Mouse (Mus musculus): ENCODE measurements around the gene Sap30.
"Not testable (repeated sequence)": the region's sequence is repeated elsewhere in the genome, so short reads cannot be mapped to it uniquely, and the experiment has no call there.

Sap30 gene

GRCm38 (mm10) chr8:57498847-57499511 is 11.3 kb upstream of the Sap30 start:
- in situ Hi-C loops (cut with MboI; ENCODE audit: low sequenced_read_pairs), result no loop called here

DNA sequence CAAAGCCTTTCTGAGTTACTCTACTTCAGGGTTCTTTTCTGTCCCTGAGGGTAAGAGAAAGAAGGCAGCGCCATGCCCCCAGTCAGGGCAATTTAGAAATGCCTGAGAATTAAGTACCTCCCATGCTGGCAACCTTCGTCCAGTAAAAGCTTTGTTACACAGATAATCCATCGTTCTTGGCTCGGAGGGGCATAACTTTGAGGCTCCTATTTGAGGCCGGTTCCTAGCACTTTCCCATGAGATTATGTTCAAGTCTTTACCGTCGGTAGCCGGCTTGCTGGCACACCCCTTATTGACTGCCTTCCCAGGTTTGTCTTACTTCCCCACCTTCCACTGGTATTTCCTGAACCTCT is 10.8 kb upstream of the Sap30 start:
- in situ Hi-C loops (cut with MboI; ENCODE audit: low sequenced_read_pairs), result no loop called here

DNA sequence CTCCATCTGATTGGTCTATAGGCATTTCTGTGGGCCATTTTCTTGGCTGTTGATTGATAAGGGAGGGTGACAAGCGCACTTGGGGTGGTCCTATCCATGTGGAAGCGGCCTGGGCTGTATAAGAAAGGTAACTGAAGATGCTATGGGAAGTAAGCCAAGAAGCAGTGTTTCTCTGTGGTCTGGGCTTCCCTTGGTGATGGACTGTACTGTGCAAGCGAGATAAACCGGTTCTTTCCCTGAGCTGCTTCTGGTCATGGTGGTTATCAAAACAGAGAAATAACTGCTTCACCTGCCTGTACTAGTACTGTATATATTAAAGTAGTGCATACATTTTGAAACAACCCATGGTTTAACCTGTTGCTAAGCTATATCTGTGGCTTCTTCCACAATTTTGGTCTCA is 4.2 kb upstream of the Sap30 start:
- in situ Hi-C loops (cut with MboI; ENCODE audit: low sequenced_read_pairs), result no loop called here

DNA sequence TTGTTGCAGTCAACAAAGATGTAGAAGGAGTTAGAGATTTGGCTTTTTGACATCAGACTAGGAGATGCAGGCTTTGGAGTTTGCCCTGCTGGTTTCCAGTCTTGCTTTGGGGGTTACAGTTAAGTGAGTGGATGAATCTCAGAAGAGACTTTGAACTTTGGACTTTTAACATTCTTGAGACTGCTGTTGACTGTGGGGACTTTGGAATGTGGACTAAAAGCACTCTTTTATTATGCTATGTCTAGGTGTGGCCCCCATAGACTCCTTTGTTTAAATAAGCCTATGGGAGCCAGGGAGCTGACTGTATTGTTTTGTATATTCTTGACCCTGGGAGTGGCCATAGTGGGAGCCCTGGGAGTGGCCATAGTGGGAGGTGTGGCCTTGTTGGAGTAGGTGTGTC is 2.2 kb upstream of the Sap30 start:
- in situ Hi-C loops (cut with MboI; ENCODE audit: low sequenced_read_pairs), result no loop called here

- in situ Hi-C loops (cut with MboI; ENCODE audit: low sequenced_read_pairs), result no loop called here
These were observed 1.7 kb upstream of the Sap30 start for GRCm38 (mm10) chr8:57489366-57489765.

- in situ Hi-C loops (cut with MboI; ENCODE audit: low sequenced_read_pairs), result no loop called here
These were observed 679 bp upstream of the Sap30 start for GRCm38 (mm10) chr8:57488312-57488765.

DNA sequence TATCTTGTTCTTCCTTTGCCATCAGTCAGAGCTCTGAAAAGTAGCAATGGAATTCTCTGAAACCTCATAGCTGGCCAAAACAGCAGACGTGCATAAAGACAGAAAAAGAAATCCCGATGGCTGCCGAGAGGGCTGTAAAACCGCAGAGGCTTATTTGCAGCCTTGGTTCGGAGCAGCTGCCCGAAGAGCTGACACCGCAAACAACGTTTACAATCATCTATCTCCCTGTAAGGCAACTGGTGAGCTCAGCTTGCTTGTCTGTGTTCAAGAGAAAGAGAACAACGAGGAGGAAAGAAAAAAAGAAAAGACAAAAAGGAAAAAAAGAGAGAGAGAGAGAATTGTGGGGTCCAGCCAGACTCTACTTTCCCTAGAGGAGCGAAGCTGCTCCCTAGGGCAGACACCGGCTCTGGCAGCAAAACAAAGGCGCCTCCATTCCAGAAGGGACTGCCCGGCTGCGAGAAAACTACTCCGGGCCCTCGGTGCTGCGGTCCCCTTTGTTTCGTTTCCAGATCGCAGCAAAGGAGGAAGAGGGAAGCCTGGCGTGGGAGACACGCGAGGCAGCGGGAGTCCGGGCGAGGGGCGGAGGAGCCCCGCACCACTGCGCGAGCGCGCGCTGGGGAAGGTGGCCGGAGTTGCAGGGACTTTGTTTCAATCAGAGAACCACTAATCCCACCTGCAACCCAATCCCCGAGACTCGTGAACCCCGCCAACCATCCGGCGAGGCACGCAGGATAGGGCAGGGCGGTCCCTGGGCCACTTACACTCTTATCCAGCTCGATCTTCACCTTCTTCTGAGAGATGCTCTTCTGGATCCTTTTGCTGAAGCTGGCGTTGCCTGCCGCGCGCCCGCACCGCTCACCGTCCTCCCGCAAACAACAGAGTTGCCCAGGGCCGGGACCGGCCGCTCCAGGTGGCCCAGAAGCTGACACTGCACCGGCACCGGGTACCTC is 894 bp downstream of the Sap30 start:
- in situ Hi-C loops (cut with MboI; ENCODE audit: low sequenced_read_pairs), result no loop called here

DNA sequence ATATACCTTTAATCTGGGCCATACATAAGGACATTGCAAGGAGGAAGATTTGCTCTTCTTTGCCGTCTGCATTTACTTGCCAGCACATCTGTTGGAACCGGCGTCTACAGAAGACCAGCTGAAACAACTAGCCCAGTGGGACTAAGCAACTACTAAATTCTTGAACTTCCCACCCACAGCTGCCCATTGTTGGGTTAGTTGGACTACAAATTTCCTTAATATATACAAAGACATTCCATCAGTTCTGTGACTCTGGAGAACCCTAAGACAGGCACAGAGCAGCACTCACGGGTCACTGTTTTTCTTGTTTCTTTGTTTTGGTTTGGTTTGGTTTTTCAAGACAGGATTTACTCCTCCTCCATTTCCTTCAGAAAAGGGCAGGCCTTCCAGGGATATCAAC is 7.1 kb downstream of the Sap30 start:
- in situ Hi-C loops (cut with MboI; ENCODE audit: low sequenced_read_pairs), result no loop called here

- in situ Hi-C loops (cut with MboI; ENCODE audit: low sequenced_read_pairs), result no loop called here
These were observed 8.0 kb downstream of the Sap30 start for GRCm38 (mm10) chr8:57479700-57480099.

GRCm38 (mm10) chr8:57478406-57478805 is 9.3 kb downstream of the Sap30 start:
- in situ Hi-C loops (cut with MboI; ENCODE audit: low sequenced_read_pairs), result no loop called here

DNA sequence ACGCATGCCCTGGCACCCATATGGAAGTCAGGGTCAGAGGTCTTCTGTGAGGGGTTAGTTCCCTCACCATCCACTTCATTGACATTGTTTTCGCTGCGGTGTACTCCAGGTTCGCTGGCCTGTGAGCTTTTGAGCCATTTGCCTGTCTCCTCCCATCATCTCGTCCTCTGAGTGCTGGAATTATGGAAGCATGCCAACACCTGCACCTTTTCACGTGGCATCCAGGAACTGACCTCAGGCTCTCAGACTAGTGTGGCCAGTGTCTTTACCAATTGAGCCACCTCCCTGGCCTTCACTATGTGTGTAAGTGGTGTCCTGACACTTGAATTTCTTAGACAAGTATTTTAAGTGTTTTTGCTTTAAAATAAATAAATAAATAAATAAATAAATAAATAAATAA is 13.9 kb downstream of the Sap30 start:
- in situ Hi-C loops (cut with MboI; ENCODE audit: low sequenced_read_pairs), result no loop called here

DNA sequence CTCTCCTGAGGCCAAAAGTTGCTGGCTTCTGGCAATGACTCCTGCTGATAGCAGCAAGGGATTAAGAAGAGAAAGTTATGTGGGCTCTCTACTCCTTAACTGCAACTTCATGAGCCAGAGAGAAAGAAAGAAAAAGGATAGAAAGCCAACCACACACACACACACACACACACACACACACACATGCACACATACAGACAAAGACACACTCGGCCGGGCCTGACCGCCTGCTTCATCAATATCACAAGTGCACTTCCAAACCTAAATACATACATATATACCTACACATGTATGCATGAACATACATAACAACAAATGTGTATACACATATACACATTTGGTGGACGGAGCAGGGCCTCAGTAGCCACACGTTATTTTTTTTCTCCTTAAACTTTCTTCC is 16.8 kb downstream of the Sap30 start:
- in situ Hi-C loops (cut with MboI; ENCODE audit: low sequenced_read_pairs), result no loop called here

DNA sequence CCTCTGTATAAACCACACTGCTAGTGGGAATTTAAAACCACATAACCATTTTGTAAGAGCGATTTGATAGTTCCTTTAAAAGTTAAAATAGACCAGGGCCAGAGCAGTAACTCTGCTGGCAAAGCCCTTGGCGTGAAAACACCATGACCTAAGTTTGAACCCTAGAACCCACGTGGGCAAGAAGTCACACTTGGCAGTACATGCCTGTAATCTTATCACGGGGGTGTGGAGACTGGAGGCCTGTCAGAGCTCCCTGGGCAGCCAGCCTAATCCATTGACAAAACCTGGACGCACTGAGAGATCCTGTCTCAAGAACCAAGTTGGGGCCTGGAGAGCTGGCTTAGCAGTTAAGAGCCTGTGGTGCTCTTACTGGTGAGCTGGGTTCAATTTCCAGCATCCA is 19.0 kb downstream of the Sap30 start:
- in situ Hi-C loops (cut with MboI; ENCODE audit: low sequenced_read_pairs), result no loop called here

GRCm38 (mm10) chr8:57463757-57464156 is 23.9 kb downstream of the Sap30 start:
- in situ Hi-C loops (cut with MboI; ENCODE audit: low sequenced_read_pairs), result no loop called here

- in situ Hi-C loops (cut with MboI; ENCODE audit: low sequenced_read_pairs), result no loop called here
These were observed 24.8 kb downstream of the Sap30 start for GRCm38 (mm10) chr8:57462839-57463238.

GRCm38 (mm10) chr8:57457942-57458341 is 29.7 kb downstream of the Sap30 start:
- in situ Hi-C loops (cut with MboI; ENCODE audit: low sequenced_read_pairs), result no loop called here

DNA sequence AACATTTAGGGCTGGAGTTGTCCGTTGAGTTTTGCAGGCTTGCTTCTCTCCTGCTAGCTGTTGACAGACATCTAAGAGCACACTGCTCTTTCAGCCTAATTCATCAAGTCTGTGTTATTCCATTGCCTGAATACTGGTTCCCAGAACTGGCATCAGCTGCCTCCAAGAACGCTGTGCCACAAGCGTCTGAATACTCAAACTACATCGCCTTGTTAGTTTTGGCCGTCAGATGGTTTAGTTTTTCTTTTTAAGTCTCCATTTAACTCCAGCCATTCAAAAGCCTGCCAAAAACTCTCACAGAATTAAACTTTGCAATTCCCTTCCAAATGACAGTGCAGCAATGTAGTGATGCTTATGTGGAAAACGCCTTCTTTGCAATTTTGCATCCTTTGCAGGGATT is 30.5 kb downstream of the Sap30 start:
- in situ Hi-C loops (cut with MboI; ENCODE audit: low sequenced_read_pairs), result no loop called here

- in situ Hi-C loops (cut with MboI; ENCODE audit: low sequenced_read_pairs), result no loop called here
These were observed 31.9 kb downstream of the Sap30 start, which contains the start of gene Scrg1 for GRCm38 (mm10) chr8:57455765-57456164. Gene Scrg1, plus strand, starts transcription at chr8:57455923.

DNA sequence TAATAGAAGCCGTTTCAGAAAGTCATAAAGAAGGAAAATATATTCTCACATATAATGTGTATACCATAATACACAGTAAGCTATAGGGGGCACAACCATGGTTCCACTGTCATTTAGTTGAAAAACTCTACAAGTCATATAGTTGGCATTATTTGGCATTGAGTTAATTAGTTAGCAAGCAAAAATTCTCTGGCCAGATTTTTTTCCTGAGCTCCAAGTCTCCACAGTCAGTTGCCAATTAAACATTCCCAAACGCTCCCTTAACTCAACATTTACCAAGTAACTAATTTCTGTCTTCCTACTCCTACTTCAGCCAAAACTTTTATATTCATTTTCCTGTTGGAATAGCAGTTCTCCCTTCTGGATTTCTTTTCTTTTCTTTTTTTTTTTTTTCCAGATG is 34.3 kb downstream of the Sap30 start:
- in situ Hi-C loops (cut with MboI; ENCODE audit: low sequenced_read_pairs), result no loop called here

- in situ Hi-C loops (cut with MboI; ENCODE audit: low sequenced_read_pairs), result no loop called here
These were observed 35.8 kb downstream of the Sap30 start for GRCm38 (mm10) chr8:57451896-57452295.

DNA sequence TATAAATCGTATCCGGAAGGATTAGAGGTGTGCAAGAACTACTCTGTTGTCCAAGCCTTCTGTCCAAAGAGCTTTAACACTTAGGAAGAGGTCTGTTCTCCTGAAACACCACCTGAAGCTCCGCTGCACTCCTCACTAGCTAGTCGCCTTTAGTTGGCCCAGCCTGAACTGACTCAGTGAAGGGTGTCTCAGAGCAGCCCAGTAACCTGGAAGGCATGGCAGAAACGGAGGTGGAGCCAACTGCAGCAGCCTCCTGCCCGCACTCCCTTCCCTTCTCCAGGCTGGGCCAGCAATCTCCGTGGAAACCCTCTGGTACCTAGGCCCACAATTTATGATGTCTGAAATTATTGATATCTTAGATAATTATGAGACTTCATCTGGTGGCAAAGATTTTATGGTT is 36.9 kb downstream of the Sap30 start:
- in situ Hi-C loops (cut with MboI; ENCODE audit: low sequenced_read_pairs), result no loop called here

- in situ Hi-C loops (cut with MboI; ENCODE audit: low sequenced_read_pairs), result not testable (repeated sequence)
These were observed 41.8 kb downstream of the Sap30 start for GRCm38 (mm10) chr8:57445901-57446300.

Measured in CH12F3 (cell line).